Mouse (Mus musculus) midbrain, embryonic 10.5 days (tissue): ENCODE results near the gene Myrf. TPM values are rescaled to one million over a fixed set of nuclear protein-coding genes. Genes with fewer than 3 reads are reported as not detected.
A peak's percentile ranks its signal among the peaks of the same experiment; 100 is the strongest.

Source experiments
- DNase-seq: peaks from one replicate; pipeline ENCODE4 v3.0.0-alpha.2; 2017; ENCODE audit warnings: low spot score
- H3K27ac ChIP-seq: fragments of 300-500 bp; sonication (generic); replicated peaks from 2 replicates; pipeline ENCODE4 v1.5.1; 2016; ENCODE audit warnings: mild to moderate bottlenecking
- H3K27me3 ChIP-seq: fragments of 300-500 bp; sonication (generic); 2 replicates; pipeline ENCODE4 v1.6.1; 2016; ENCODE audit warnings: low read depth, mild to moderate bottlenecking; ENCODE audit not compliant: poor library complexity, severe bottlenecking
- H3K36me3 ChIP-seq: fragments of 300-500 bp; sonication (generic); 2 replicates; pipeline ENCODE4 v1.6.1; 2016; ENCODE audit warnings: mild to moderate bottlenecking, moderate library complexity
- H3K4me1 ChIP-seq: fragments of 300-500 bp; sonication (generic); 2 replicates; pipeline ENCODE4 v1.6.1; 2016
- H3K4me3 ChIP-seq: fragments of 300-500 bp; sonication (generic); 2 replicates; pipeline ENCODE4 v1.5.1; 2016; ENCODE audit warnings: mild to moderate bottlenecking, moderate library complexity
- H3K9me3 ChIP-seq: fragments of 300-500 bp; sonication (generic); replicated peaks from 2 replicates; pipeline ENCODE4 v1.6.1; 2016; ENCODE audit warnings: mild to moderate bottlenecking
- WGBS: fragments of 180-500 bp; shearing (Covaris S2); methylation state at CpG from one replicate; pipeline ENCODE4 v1.1.7; 2016; 5-methylcytosine and 5-hydroxymethylcytosine counted together
- polyA plus RNA-seq: library from polyadenylated mRNA; unstranded; fragments of >200 nt; fragmentation: Nextera tagmentation; extraction: Ambion mirVana; gene quantifications from 2 replicates; pipeline ENCODE4 v1.2.1, GENCODE M21; 2016

Gene Myrf
- polyA plus RNA-seq, 1 experiment from 2014 or later: 2.2 TPM

DNA sequence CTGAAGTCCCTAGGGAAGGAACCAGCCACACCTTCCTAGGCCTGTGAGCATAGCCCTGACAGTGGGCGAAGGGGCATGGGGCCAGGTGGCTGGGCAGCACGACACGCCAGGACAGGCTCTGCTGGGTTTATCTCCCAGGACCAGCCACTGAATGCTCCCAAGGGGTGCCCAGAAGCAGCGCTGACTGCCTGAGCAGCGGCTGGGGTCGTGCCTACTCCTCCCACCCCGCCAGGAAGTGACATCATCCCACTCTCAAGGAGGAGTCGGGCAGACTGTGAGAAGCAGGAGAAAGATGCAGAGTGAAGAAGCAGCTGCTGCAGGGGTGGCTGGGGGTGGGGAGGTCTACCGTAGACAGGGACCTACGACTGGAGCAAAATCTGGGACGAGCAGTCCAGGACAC lies 32.2 kb upstream of the Myrf start:
- peak; percentile 40 for DNase-seq
- peaks cover 36% of the 10 kb centered on the region for H3K4me1 ChIP-seq
- H3K27me3 ChIP-seq: peaks cover 33% of the 10 kb centered on the region
- no peaks in the 10 kb centered on the region for H3K9me3 ChIP-seq
- 40% methylated on average over 11 of the region's 11 CpGs for WGBS
- H3K36me3 ChIP-seq: no peaks in the 10 kb centered on the region
- peak overlapping the region; percentile 14; the same call in 1 of the 2 replicates for H3K4me3 ChIP-seq
- peak overlapping the region; percentile 78 for H3K27ac ChIP-seq

DNA sequence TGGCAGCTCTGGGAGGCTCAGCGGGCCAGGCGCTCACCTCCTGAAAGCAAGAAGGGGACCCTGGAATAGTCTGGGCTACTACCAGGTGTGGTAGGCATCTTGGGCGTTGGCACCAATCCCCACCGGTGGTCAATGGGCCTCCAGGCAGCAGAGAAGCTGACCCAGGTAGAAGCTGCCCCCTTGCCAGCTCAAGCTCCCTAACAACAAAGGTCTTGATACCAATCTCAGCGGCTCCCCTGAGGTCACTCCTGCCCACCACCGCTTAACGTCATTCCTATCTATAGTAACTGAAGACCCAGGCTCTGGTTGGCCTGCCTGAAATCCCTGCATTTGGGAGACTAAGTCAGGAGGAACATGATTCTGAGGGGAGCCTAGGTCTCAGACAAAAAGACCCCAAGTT lies 31.0 kb upstream of the Myrf start:
- Histone ChIP-seq H3K27ac (no peak overlapping the region), H3K27me3 (peaks cover 32% of the 10 kb centered on the region), H3K4me1 (peaks cover 34% of the 10 kb centered on the region), H3K36me3 (no peaks in the 10 kb centered on the region), H3K9me3 (no peaks in the 10 kb centered on the region), H3K4me3 (no peak overlapping the region)
- DNase-seq: no peak
- 92% methylated on average over 7 of the region's 7 CpGs for WGBS

GRCm38 (mm10) chr19:10270356-10270755 lies 29.8 kb upstream of the Myrf start:
- Histone ChIP-seq H3K4me1 (peaks cover 36% of the 10 kb centered on the region), H3K27ac (no peak overlapping the region), H3K36me3 (no peaks in the 10 kb centered on the region), H3K4me3 (no peak overlapping the region), H3K9me3 (no peaks in the 10 kb centered on the region), H3K27me3 (peaks cover 20% of the 10 kb centered on the region)
- DNase-seq: no peak
- WGBS: 82% methylated on average over 5 of the region's 5 CpGs

DNA sequence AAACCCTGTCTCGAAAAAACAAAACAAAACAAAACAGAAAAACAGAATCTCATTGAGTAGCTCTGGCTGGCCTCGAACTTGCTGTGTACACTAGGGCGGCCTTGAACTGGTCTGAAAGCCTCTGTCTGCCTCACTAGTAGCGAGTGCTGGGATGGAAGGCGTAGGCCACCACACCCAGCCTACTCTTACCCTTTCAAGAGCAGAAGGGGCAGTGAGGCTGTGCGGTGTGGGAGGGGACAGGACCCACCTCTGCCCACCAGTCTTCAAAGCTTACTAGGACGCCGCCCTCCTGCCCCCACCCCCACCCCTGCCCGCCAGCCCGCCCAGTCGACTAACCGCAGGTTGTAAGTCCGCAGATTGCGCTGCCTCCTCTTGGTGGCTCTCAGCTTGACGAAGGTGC lies 28.3 kb upstream of the Myrf start:
- Histone ChIP-seq H3K4me1 (peaks cover 37% of the 10 kb centered on the region), H3K9me3 (no peaks in the 10 kb centered on the region), H3K27me3 (peaks cover 31% of the 10 kb centered on the region), H3K36me3 (no peaks in the 10 kb centered on the region), H3K27ac (no peak overlapping the region), H3K4me3 (no peak overlapping the region)
- DNase-seq: no peak
- WGBS: 82% methylated on average over 15 of the region's 15 CpGs

- H3K36me3 ChIP-seq: no peaks in the 10 kb centered on the region
- 89% methylated on average over 10 of the region's 10 CpGs for WGBS
- H3K27me3 ChIP-seq: peaks cover 40% of the 10 kb centered on the region
- H3K4me3 ChIP-seq: no peak overlapping the region
- no peak overlapping the region for H3K27ac ChIP-seq
- peaks cover 37% of the 10 kb centered on the region for H3K4me1 ChIP-seq
- DNase-seq: no peak
- no peaks in the 10 kb centered on the region for H3K9me3 ChIP-seq
Observed at GRCm38 (mm10) chr19:10267953-10268352, 27.4 kb upstream of the Myrf start.

GRCm38 (mm10) chr19:10267057-10267456 lies 26.5 kb upstream of the Myrf start:
- 18% methylated on average over 15 of the region's 15 CpGs for WGBS
- H3K27ac ChIP-seq: peak overlapping the region; percentile 55; the same call in 1 of the 2 replicates
- H3K27me3 ChIP-seq: peaks cover 45% of the 10 kb centered on the region
- H3K4me1 ChIP-seq: peaks cover 31% of the 10 kb centered on the region
- no peak overlapping the region for H3K4me3 ChIP-seq
- H3K36me3 ChIP-seq: no peaks in the 10 kb centered on the region
- no peaks in the 10 kb centered on the region for H3K9me3 ChIP-seq
- DNase-seq: peak; percentile 30

GRCm38 (mm10) chr19:10266196-10266850 lies 25.8 kb upstream of the Myrf start:
- H3K4me3 ChIP-seq: no peak overlapping the region
- DNase-seq: peak; percentile 75
- peaks cover 43% of the 10 kb centered on the region for H3K27me3 ChIP-seq
- no peaks in the 10 kb centered on the region for H3K36me3 ChIP-seq
- H3K4me1 ChIP-seq: peaks cover 31% of the 10 kb centered on the region
- peak overlapping the region; percentile 55; the same call in 1 of the 2 replicates for H3K27ac ChIP-seq
- H3K9me3 ChIP-seq: no peaks in the 10 kb centered on the region
- WGBS: 31% methylated on average over 14 of the region's 14 CpGs

GRCm38 (mm10) chr19:10261369-10261768 lies 20.8 kb upstream of the Myrf start:
- 74% methylated on average over 7 of the region's 7 CpGs for WGBS
- Histone ChIP-seq H3K27ac (no peak overlapping the region), H3K9me3 (no peaks in the 10 kb centered on the region), H3K4me1 (peaks cover 31% of the 10 kb centered on the region), H3K4me3 (no peak overlapping the region), H3K36me3 (no peaks in the 10 kb centered on the region), H3K27me3 (peaks cover 32% of the 10 kb centered on the region)
- DNase-seq: no peak

DNA sequence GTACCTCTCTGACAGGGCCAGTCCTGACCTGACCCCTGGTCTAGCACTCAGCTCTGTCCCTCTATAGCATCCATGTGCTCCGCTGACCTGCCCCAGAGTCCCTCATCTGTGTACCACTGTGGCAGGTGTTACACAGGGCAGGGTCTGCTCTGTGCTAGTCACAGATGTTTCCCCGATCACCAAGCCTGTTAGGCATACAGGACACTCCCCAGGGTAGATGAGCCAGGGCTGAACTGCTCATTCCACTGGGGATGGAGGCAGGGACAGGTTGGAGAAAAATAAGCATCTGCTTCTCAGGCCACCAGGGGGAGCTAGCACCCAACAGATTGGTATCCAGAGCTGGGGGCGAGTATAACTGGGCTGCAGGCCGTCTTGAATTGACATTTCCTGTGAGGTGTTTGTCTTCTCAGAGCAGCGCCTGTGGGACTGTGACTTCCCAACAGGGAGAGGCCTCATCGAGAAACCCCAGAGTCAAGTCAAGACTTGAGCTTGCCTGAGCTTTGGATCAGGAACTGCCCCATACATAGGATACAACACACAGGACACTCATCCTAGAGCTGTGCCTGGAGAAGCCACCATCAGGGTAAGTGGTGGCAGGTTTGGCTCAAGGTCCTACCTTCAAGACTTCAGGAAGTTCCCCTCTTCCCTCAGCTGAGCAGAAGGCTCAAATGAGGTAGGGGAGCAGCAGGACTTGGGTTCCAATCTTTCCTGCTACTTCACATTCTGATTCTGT lies 17.9 kb upstream of the Myrf start:
- Histone ChIP-seq H3K27ac (no peak overlapping the region), H3K27me3 (0 out of 2 replicates have a peak, but pooled peaks cover 14% of the 10 kb centered on the region), H3K4me3 (no peak overlapping the region), H3K4me1 (peaks cover 18% of the 10 kb centered on the region), H3K9me3 (no peaks in the 10 kb centered on the region), H3K36me3 (no peaks in the 10 kb centered on the region)
- peak; percentile 77 for DNase-seq
- WGBS: 26% methylated on average over 6 of the region's 6 CpGs

DNA sequence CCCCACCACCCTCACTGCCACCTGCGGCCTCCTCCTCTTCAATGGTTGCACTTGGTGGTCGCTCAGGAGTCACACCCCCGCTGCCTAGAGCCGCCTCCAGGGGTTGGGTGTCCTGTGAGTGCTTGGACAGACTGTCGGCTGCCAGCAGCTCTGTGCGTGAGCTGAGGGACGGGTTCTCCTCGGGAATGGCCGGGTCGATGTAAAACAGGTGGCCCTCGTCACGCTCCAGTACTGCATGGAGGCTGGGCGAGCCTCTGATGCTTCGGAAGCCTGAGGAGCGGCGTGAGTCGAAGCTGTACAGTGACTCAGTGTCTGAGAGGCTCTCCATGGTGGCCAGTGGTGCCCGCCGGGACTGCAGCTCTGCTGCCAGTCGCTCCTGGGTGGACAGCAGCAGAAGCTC lies 7.6 kb upstream of the Myrf start:
- peaks cover 2% of the 10 kb centered on the region; the same call in 1 of the 2 replicates for H3K36me3 ChIP-seq
- DNase-seq: no peak
- WGBS: 62% methylated on average over 20 of the region's 20 CpGs
- peaks cover 26% of the 10 kb centered on the region for H3K4me1 ChIP-seq
- H3K4me3 ChIP-seq: no peak overlapping the region
- peaks cover 25% of the 10 kb centered on the region; the same call in 1 of the 2 replicates for H3K27me3 ChIP-seq
- no peaks in the 10 kb centered on the region for H3K9me3 ChIP-seq
- no peak overlapping the region for H3K27ac ChIP-seq

GRCm38 (mm10) chr19:10247165-10247564 lies 6.6 kb upstream of the Myrf start:
- H3K4me1 ChIP-seq: peaks cover 32% of the 10 kb centered on the region
- H3K27me3 ChIP-seq: peaks cover 33% of the 10 kb centered on the region; the same call in 1 of the 2 replicates
- H3K27ac ChIP-seq: peak overlapping the region; percentile 30; the same call in 1 of the 2 replicates
- WGBS: 45% methylated on average over 6 of the region's 6 CpGs
- peaks cover 2% of the 10 kb centered on the region; the same call in 1 of the 2 replicates for H3K36me3 ChIP-seq
- H3K4me3 ChIP-seq: no peak overlapping the region
- no peaks in the 10 kb centered on the region for H3K9me3 ChIP-seq
- DNase-seq: no peak

GRCm38 (mm10) chr19:10244183-10244582 lies 3.6 kb upstream of the Myrf start:
- Histone ChIP-seq H3K27me3 (peaks cover 48% of the 10 kb centered on the region), H3K27ac (no peak overlapping the region; the same call in 1 of the 2 replicates), H3K4me3 (no peak overlapping the region), H3K36me3 (peaks cover 2% of the 10 kb centered on the region; the same call in 1 of the 2 replicates), H3K4me1 (peaks cover 50% of the 10 kb centered on the region), H3K9me3 (no peaks in the 10 kb centered on the region)
- DNase-seq: peak; percentile 52
- 32% methylated on average over 3 of the region's 3 CpGs for WGBS

- Histone ChIP-seq H3K4me1 (peaks cover 46% of the 10 kb centered on the region), H3K4me3 (no peak overlapping the region; the same call in 1 of the 2 replicates), H3K27ac (peak overlapping the region; percentile 78), H3K36me3 (peaks cover 1% of the 10 kb centered on the region; the same call in 1 of the 2 replicates), H3K9me3 (no peaks in the 10 kb centered on the region), H3K27me3 (peaks cover 55% of the 10 kb centered on the region)
- WGBS: 4% methylated on average over 8 of the region's 8 CpGs
- DNase-seq: peak; percentile 45
Observed at GRCm38 (mm10) chr19:10242916-10243315, 2.4 kb upstream of the Myrf start.
